Mouse (Mus musculus) neural tube, embryonic 11.5 days (tissue): Measurements from ENCODE around the gene Armc2. TPM values are rescaled to one million over a fixed set of nuclear protein-coding genes. Genes with fewer than 3 reads are reported as not detected.

Experiments used
- ATAC-seq: fragments of 200-750 bp; cut with Nextera tagmentation; 2 replicates; pipeline ENCODE4 v1.8.0; 2017; ENCODE audit warnings: moderate number of reproducible peaks, mild to moderate bottlenecking, moderate TSS enrichment, moderate library complexity; ENCODE audit not compliant: insufficient read depth, low FRiP score, low TSS enrichment
- DNase-seq: peaks from one replicate; pipeline ENCODE4 v3.0.0-alpha.2; 2015; ENCODE audit warnings: low spot score
- H3K27ac ChIP-seq: fragments of 300-500 bp; sonication (generic); 2 replicates; pipeline ENCODE4 v1.5.1; 2014; ENCODE audit warnings: low read depth, mild to moderate bottlenecking, low read length
- H3K27me3 ChIP-seq: fragments of 300-500 bp; sonication (generic); 2 replicates; pipeline ENCODE4 v1.6.1; 2014; ENCODE audit warnings: mild to moderate bottlenecking, low read length, mixed read lengths; ENCODE audit not compliant: control insufficient read depth, insufficient read depth
- H3K36me3 ChIP-seq: fragments of 300-500 bp; sonication (generic); 2 replicates; pipeline ENCODE4 v1.6.1; 2014; ENCODE audit warnings: mild to moderate bottlenecking, low read length, moderate library complexity, mixed read lengths; ENCODE audit not compliant: control insufficient read depth, insufficient read depth
- H3K4me1 ChIP-seq: fragments of 300-500 bp; sonication (generic); 2 replicates; pipeline ENCODE4 v1.6.1; 2014; ENCODE audit warnings: low read length, mixed read lengths; ENCODE audit not compliant: control insufficient read depth, insufficient read depth
- H3K4me2 ChIP-seq: fragments of 300-500 bp; sonication (generic); 2 replicates; pipeline ENCODE4 v1.6.1; 2014; ENCODE audit warnings: low read depth, mild to moderate bottlenecking, moderate library complexity
- H3K4me3 ChIP-seq: fragments of 300-500 bp; sonication (generic); 2 replicates; pipeline ENCODE4 v1.5.1; 2014; ENCODE audit warnings: low read depth, low read length
- H3K9ac ChIP-seq: fragments of 300-500 bp; sonication (generic); 2 replicates; pipeline ENCODE4 v1.6.1; 2014; ENCODE audit warnings: mild to moderate bottlenecking, low read length
- H3K9me3 ChIP-seq: fragments of 300-500 bp; sonication (generic); 2 replicates; pipeline ENCODE4 v1.6.1; 2016; ENCODE audit warnings: low read length; ENCODE audit not compliant: control insufficient read depth
- whole genome bisulfite sequencing: fragments of 180-500 bp; shearing (Covaris S2); extraction: QIAGEN DNeasy Blood & Tissue Kit; methylation state at CpG from one replicate; pipeline ENCODE4 v1.1.7; 2014; 5-methylcytosine and 5-hydroxymethylcytosine counted together
- polyA plus RNA-seq: library from polyadenylated mRNA; unstranded; fragments of >200 nt; fragmentation: Nextera tagmentation; extraction: Ambion mirVana; gene quantifications from 2 replicates; pipeline ENCODE4 v1.2.1, GENCODE M21; 2014

Armc2 gene
- polyA plus RNA-seq, 1 experiment from 2014 or later: 2.2 TPM

DNA sequence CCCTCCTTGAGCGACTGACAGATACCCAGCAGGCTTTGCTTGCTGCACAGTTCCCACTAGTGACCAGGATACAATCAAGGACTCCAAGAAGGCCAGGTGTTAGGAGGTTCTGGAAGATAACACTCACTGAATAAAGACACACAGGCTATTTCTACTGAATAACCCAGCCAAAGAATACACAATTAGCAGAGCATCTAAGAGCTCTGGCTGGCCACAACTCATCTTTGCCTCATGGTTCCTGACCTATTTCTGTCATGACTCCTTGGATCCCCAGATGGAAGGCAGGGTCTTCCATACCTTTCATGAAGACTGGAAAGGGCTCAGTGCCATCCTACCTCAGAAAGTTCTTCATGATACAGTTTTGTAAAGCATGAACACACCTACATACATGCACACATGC is 14.2 kb downstream of the Armc2 start:
- Histone ChIP-seq H3K4me1 (no peaks in the 10 kb centered on the region), H3K36me3 (no peaks in the 10 kb centered on the region), H3K4me2 (no peak overlapping the region), H3K9ac (no peak overlapping the region), H3K9me3 (no peaks in the 10 kb centered on the region), H3K27ac (no peak overlapping the region), H3K4me3 (no peak overlapping the region), H3K27me3 (no peaks in the 10 kb centered on the region)
- no peak for ATAC-seq
- DNase-seq: no peak
- WGBS: 91% methylated on average over 1 of the region's 1 CpGs

DNA sequence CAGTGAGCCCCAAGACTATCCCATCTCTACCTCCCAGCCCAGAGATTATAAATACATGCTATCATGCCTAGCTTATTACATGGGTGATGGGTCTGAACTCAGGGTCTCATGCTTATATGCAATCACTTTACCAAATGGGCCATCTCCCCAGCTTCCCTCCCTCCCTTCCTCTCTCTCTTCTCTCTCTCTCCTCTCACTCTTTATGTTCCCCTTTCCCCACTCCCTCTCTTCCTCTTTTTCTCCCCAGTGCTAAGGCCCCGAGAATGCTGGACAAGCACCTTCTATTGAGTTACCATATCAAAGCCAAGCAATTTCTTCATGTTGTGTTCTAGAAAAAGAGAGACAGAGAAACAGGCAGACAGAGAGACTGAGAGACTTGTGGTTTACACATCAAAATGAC is 14.7 kb downstream of the Armc2 start:
- DNase-seq: no peak

DNA sequence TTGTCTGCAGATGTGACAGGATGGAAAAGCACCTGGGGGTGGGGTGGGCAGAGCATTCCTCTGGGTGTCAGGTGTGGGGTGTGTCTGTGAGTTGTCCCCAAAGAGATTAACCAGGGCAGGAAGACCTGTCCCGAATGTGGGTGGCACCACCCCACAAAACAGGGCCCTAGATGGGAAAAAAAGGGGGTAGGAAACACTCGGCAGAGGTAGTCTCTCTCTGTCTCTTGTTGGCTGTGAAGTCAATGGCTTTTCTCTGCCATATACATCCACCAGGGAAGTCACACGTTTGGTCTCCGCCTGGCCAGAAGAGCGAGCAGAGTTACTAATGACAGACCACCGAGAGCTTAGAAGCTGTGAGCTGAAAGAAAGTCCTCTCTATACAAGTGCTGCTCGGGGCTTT is 15.8 kb downstream of the Armc2 start:
- Histone ChIP-seq H3K9ac (no peak overlapping the region), H3K4me3 (no peak overlapping the region), H3K4me1 (no peaks in the 10 kb centered on the region), H3K4me2 (no peak overlapping the region), H3K27me3 (no peaks in the 10 kb centered on the region), H3K36me3 (no peaks in the 10 kb centered on the region), H3K9me3 (no peaks in the 10 kb centered on the region), H3K27ac (no peak overlapping the region)
- no peak for DNase-seq
- 62% methylated on average over 7 of the region's 7 CpGs for WGBS
- ATAC-seq: no peak

More for the DNA sequence above, 14.7 kb downstream of the Armc2 start:
- H3K36me3 ChIP-seq: no peaks in the 10 kb centered on the region
- no peak overlapping the region for H3K27ac ChIP-seq
- no peaks in the 10 kb centered on the region for H3K9me3 ChIP-seq
- no peaks in the 10 kb centered on the region for H3K4me1 ChIP-seq
- no peaks in the 10 kb centered on the region for H3K27me3 ChIP-seq
- no peak overlapping the region for H3K9ac ChIP-seq
- H3K4me3 ChIP-seq: no peak overlapping the region
- WGBS: 71% methylated on average over 1 of the region's 1 CpGs
- no peak overlapping the region for H3K4me2 ChIP-seq
- no peak for ATAC-seq

DNA sequence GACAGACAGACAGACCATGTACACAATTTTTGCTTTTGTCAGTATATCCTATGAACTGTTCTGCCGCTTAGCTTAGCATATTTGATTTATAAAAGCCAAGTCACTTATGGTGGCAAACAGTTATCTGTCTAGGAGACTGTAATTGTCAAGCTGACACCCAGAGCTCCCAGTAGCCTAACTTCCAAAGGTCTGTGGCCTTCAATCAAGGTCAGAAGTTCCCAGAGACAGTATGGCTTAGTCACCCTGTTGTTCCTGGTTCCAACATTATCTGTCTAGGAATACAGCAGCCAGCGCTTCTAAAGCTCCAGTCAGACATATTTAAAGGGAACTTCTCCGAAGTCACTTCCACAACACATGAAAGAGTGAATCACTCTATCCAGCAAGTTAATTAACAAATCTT is 17.0 kb downstream of the Armc2 start:
- Histone ChIP-seq H3K4me3 (no peak overlapping the region), H3K9ac (no peak overlapping the region), H3K4me2 (no peak overlapping the region), H3K27me3 (no peaks in the 10 kb centered on the region), H3K36me3 (no peaks in the 10 kb centered on the region), H3K4me1 (no peaks in the 10 kb centered on the region), H3K9me3 (no peaks in the 10 kb centered on the region), H3K27ac (no peak overlapping the region)
- no peak for ATAC-seq
- no peak for DNase-seq
- WGBS: 95% methylated on average over 3 of the region's 3 CpGs

DNA sequence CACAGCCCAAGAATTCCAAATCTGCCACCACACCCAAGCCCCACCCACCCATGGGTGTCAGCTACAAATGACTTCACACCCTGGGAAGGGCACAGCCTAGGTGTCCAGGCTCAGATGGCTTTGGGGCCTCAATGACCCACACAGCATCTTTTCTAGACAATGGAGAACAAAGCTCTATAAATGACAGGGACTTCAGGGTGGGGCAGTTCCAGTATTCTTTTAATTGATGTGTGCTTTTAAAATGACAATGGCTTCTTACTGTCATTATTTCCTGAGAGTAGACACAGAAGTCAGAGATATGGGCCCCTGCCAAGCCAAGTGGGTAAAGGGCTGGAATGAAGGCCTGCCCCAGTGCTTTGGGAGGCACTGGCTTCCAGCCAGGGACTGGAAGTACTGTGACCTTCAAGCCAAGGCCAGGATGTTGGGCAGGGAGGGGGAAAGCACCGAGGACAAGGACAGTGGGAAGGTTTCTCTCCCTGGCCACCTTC is 20.5 kb downstream of the Armc2 start:
- no peak for ATAC-seq

DNA sequence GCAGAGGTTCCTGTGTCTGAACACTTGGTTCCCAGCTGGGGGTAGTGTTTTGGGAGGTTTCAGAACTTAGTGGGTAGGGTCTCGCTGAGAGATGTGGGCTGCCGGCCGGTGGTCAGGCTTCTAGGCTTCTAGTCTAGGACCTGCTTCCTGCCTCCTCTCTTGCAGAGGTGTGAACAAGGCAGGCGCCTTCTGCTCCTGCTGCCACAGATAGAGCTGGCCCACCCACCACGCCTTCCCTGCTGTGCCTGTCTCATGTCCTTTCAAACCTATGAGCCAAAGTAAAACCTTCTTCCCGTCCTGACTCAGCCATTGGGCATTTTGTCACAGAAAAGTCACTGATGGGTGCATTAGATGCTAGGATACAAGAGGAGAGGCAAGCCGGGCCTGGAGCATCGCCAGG is 22.1 kb downstream of the Armc2 start:
- ATAC-seq: no peak
- Histone ChIP-seq H3K4me3 (no peak overlapping the region), H3K27me3 (no peaks in the 10 kb centered on the region), H3K27ac (no peak overlapping the region), H3K9ac (no peak overlapping the region), H3K4me2 (no peak overlapping the region), H3K36me3 (no peaks in the 10 kb centered on the region), H3K4me1 (no peaks in the 10 kb centered on the region), H3K9me3 (no peaks in the 10 kb centered on the region)
- WGBS: 56% methylated on average over 8 of the region's 8 CpGs
- no peak for DNase-seq

More for the DNA sequence above, 20.5 kb downstream of the Armc2 start:
- Histone ChIP-seq H3K4me2 (no peak overlapping the region), H3K4me1 (no peaks in the 10 kb centered on the region), H3K9ac (no peak overlapping the region), H3K9me3 (no peaks in the 10 kb centered on the region), H3K27ac (no peak overlapping the region), H3K27me3 (no peaks in the 10 kb centered on the region), H3K4me3 (no peak overlapping the region), H3K36me3 (no peaks in the 10 kb centered on the region)
- 71% methylated on average over 1 of the region's 1 CpGs for WGBS
- DNase-seq: no peak

DNA sequence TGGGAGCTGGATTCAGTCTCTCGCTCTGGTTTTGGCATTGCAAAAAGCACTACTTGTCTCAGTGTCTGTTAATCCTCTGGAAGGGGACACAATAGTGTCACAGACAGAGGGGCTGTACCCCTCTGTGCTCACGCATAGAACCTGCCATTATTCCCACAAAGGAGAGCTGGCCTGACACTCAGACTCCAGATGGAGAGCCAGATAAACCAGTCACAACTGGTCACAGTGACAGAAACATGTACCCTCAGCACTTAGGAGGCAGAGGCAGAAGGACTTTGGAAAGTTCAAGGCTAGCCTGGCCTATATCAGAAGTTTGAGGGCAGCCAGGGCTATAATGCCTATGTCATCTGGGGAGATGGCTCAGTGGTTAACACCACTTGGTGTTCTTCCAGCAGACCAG is 23.2 kb downstream of the Armc2 start:
- Histone ChIP-seq H3K27ac (no peak overlapping the region), H3K27me3 (no peaks in the 10 kb centered on the region), H3K9ac (no peak overlapping the region), H3K4me3 (no peak overlapping the region), H3K4me2 (no peak overlapping the region), H3K4me1 (no peaks in the 10 kb centered on the region), H3K9me3 (no peaks in the 10 kb centered on the region), H3K36me3 (no peaks in the 10 kb centered on the region)
- DNase-seq: no peak
- no peak for ATAC-seq
- WGBS: 78% methylated on average over 2 of the region's 2 CpGs

DNA sequence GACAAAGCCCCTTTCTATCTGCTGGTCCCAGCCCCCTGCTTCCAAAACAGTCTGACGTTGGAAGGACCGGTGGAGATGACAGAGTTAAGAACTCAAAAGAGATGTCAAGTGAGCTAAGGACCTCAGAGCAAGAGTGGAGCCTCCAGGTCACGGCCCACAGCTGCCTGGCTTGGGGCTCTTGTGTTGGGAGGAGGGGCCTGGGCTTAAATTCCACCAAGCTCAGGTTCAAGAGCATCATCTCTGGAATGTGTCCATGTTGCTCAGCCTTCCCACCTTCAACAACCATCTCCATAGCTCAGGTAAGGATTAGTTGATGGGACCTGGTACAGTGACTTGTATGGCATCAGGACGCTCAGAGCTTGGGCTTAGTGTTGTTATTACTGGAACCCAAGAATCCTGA is 23.7 kb downstream of the Armc2 start:
- no peaks in the 10 kb centered on the region for H3K9me3 ChIP-seq
- no peak overlapping the region for H3K4me2 ChIP-seq
- H3K36me3 ChIP-seq: no peaks in the 10 kb centered on the region
- H3K4me3 ChIP-seq: no peak overlapping the region
- WGBS: 70% methylated on average over 4 of the region's 4 CpGs
- no peaks in the 10 kb centered on the region for H3K4me1 ChIP-seq
- no peak overlapping the region for H3K9ac ChIP-seq
- H3K27ac ChIP-seq: no peak overlapping the region
- DNase-seq (no peak), ATAC-seq (no peak)
- H3K27me3 ChIP-seq: no peaks in the 10 kb centered on the region

DNA sequence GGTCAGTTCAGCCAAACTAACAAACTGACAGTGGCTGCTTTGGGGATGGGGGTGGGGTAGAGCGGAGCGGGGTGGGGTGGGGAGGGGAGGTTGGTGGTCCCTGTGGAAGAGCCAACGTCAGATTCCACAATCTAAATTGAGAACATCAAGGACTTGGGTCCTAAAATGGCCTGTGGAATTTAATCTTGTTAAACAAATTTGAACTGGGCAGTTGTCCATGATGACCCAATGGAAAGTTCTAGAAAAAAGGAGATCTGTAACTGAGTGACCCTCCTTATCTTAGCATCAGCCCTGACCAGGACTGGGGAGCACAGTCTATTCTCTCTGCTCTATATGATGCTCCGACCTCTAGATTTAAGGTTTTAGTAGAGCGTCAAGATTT is 26.2 kb downstream of the Armc2 start:
- no peak for ATAC-seq
- Histone ChIP-seq H3K4me3 (no peak overlapping the region), H3K9ac (no peak overlapping the region), H3K4me2 (no peak overlapping the region), H3K27ac (no peak overlapping the region), H3K9me3 (no peaks in the 10 kb centered on the region), H3K4me1 (no peaks in the 10 kb centered on the region), H3K36me3 (no peaks in the 10 kb centered on the region), H3K27me3 (no peaks in the 10 kb centered on the region)
- no peak for DNase-seq
- 82% methylated on average over 5 of the region's 5 CpGs for WGBS
